Mouse (Mus musculus) adrenal gland, adult 8-10 months (tissue): ENCODE results near the gene Tbc1d22a. TPM values are rescaled to one million over a fixed set of nuclear protein-coding genes. Genes with fewer than 3 reads are reported as not detected.
A peak's percentile ranks its signal among the peaks of the same experiment; 100 is the strongest.
"Not testable (repeated sequence)": the region's sequence is repeated elsewhere in the genome, so short reads cannot be mapped to it uniquely, and the experiment has no call there.

Source experiments
- DNase-seq: peaks from one replicate; pipeline ENCODE4 v3.0.0; 2022
- total RNA-seq, 4 experiments: library from RNA; stranded (reverse); gene quantifications; 2 replicates each; pipeline ENCODE4 v1.2.4; 2022

Gene Tbc1d22a
- total RNA-seq, 4 experiments from 2014 or later: 36.6 to 49.1 (median 43.4) TPM

GRCm38 (mm10) chr15:86181321-86181720 lies 32.9 kb upstream of the Tbc1d22a start:
- DNase-seq: not testable (repeated sequence)

GRCm38 (mm10) chr15:86181941-86182439 lies 32.3 kb upstream of the Tbc1d22a start:
- no peak for DNase-seq

- DNase-seq: no peak
These were observed 31.6 kb upstream of the Tbc1d22a start for GRCm38 (mm10) chr15:86182646-86183045.

- DNase-seq: no peak
These were observed 30.8 kb upstream of the Tbc1d22a start for GRCm38 (mm10) chr15:86183484-86183883.

GRCm38 (mm10) chr15:86184071-86184470 lies 30.2 kb upstream of the Tbc1d22a start:
- DNase-seq: no peak

- DNase-seq: no peak
These were observed 29.2 kb upstream of the Tbc1d22a start for GRCm38 (mm10) chr15:86184851-86185688.

GRCm38 (mm10) chr15:86185689-86186569 lies 28.3 kb upstream of the Tbc1d22a start, which contains the start of gene Cerk:
Gene Cerk, minus strand, starts transcription at chr15:86186141.
- peak; percentile 77 for DNase-seq

- no peak for DNase-seq
These were observed 27.6 kb upstream of the Tbc1d22a start for GRCm38 (mm10) chr15:86186686-86187085.

GRCm38 (mm10) chr15:86188186-86188585 lies 26.1 kb upstream of the Tbc1d22a start:
- no peak for DNase-seq

GRCm38 (mm10) chr15:86188746-86189470 lies 25.4 kb upstream of the Tbc1d22a start:
- DNase-seq: peak; percentile 94

- DNase-seq: no peak
These were observed 23.9 kb upstream of the Tbc1d22a start for GRCm38 (mm10) chr15:86190387-86190786.

- DNase-seq: no peak
These were observed 22.8 kb upstream of the Tbc1d22a start for GRCm38 (mm10) chr15:86191505-86191904.

GRCm38 (mm10) chr15:86191933-86192332 lies 22.3 kb upstream of the Tbc1d22a start:
- no peak for DNase-seq

GRCm38 (mm10) chr15:86194676-86195453 lies 19.4 kb upstream of the Tbc1d22a start:
- DNase-seq: not testable (repeated sequence)

- DNase-seq: no peak
These were observed 15.2 kb upstream of the Tbc1d22a start for GRCm38 (mm10) chr15:86199052-86199451.

- DNase-seq: no peak
These were observed 14.8 kb upstream of the Tbc1d22a start for GRCm38 (mm10) chr15:86199482-86199881.

GRCm38 (mm10) chr15:86200169-86200568 lies 14.1 kb upstream of the Tbc1d22a start:
- no peak for DNase-seq

- DNase-seq: no peak
These were observed 13.2 kb upstream of the Tbc1d22a start for GRCm38 (mm10) chr15:86201095-86201494.

GRCm38 (mm10) chr15:86201696-86202330 lies 12.4 kb upstream of the Tbc1d22a start:
- no peak for DNase-seq

- DNase-seq: peak; percentile 47
These were observed 11.6 kb upstream of the Tbc1d22a start for GRCm38 (mm10) chr15:86202640-86203039.

- no peak for DNase-seq
These were observed 10.9 kb upstream of the Tbc1d22a start for GRCm38 (mm10) chr15:86203292-86203793.
